In genomic region chr10:69491975-69492374, GRCm38 (mm10) we compare ENCODE assay signal across 17 mouse cellular contexts.
"Had no signal": no experiment of that assay in that cellular context is flagged by ENCODE, and none has a peak within 500 bp of the region (broad histone marks: within the 10 kb centered on the region; RNA-seq: fewer than 3 reads in every experiment).

No protein-coding gene starts in this region.

- H3K9ac ChIP-seq: liver, postnatal 0 days; lung, embryonic 15.5 days; midbrain, embryonic 13.5 days; neural tube, embryonic 12.5 days; stomach, embryonic 15.5 days had no signal

- H3K36me3 ChIP-seq: lung, embryonic 15.5 days; midbrain, embryonic 13.5 days; neural tube, embryonic 12.5 days; stomach, embryonic 15.5 days had no signal

- DNase-seq: liver, postnatal 0 days; lung, adult 2 months; lung, postnatal 14 days; lung, postnatal 36 days; right cerebral cortex, postnatal 14 days; thymus, adult 2 months; thymus, postnatal 25 days; thymus, postnatal 4 days had no signal

- H3K4me3 ChIP-seq: lung, embryonic 15.5 days; megakaryocyte, embryonic 14.5 days; midbrain, embryonic 13.5 days; neural tube, embryonic 12.5 days; stomach, embryonic 15.5 days had no signal

- H3K27me3 ChIP-seq: lung, embryonic 15.5 days; megakaryocyte, embryonic 14.5 days; midbrain, embryonic 13.5 days; neural tube, embryonic 12.5 days; stomach, embryonic 15.5 days had no signal

- H3K4me1 ChIP-seq: lung, embryonic 15.5 days; megakaryocyte, embryonic 14.5 days; neural tube, embryonic 12.5 days; stomach, embryonic 15.5 days had no signal

- H3K27ac ChIP-seq: lung, embryonic 15.5 days; macrophage; midbrain, embryonic 13.5 days; neural tube, embryonic 12.5 days; stomach, embryonic 15.5 days; stomach, postnatal 0 days had no signal

- H3K9me3 ChIP-seq: lung, embryonic 15.5 days; midbrain, embryonic 13.5 days; neural tube, embryonic 12.5 days; stomach, embryonic 15.5 days had no signal

- H3K4me2 ChIP-seq: lung, embryonic 15.5 days; midbrain, embryonic 11.5 days; midbrain, embryonic 13.5 days; neural tube, embryonic 12.5 days; stomach, embryonic 15.5 days had no signal

- ATAC-seq: liver, postnatal 0 days; lung, postnatal 0 days; midbrain, embryonic 13.5 days had no signal
